Mouse (Mus musculus) MEL (cell line): Measurements from ENCODE around the gene Isy1.

Experiments used
- CTCF ChIP-seq, 3 experiments: IDR thresholded peaks in 2 of 3; conservative IDR thresholded peaks in 1 of 3; 2 replicates each; pipeline ENCODE4 v1.5.1; 2011 to 2012; ENCODE audit warnings: low read length in 3 of 3, low read depth in 2 of 3, mild to moderate bottlenecking in 2 of 3, improper control_type of control experiment in 1 of 3, inconsistent platforms in 1 of 3, mixed read lengths in 1 of 3, moderate library complexity in 1 of 3; ENCODE audit not compliant: control insufficient read depth in 1 of 3, insufficient read depth in 1 of 3, poor library complexity in 1 of 3, severe bottlenecking in 1 of 3
- GABPA ChIP-seq: IDR thresholded peaks from 2 replicates; pipeline ENCODE4 v1.6.1; 2012; ENCODE audit warnings: low read depth, mild to moderate bottlenecking, inconsistent platforms, low read length, improper control_type of control experiment, moderate library complexity
- GATA1 ChIP-seq: IDR thresholded peaks from 2 replicates; pipeline ENCODE4 v1.6.1; 2011; ENCODE audit warnings: low read depth, low read length, improper control_type of control experiment
- KAT2A ChIP-seq: conservative IDR thresholded peaks from 2 replicates; pipeline ENCODE4 v1.6.1; 2012; ENCODE audit warnings: low read depth, low read length, improper control_type of control experiment, inconsistent platforms
- NELFE ChIP-seq: IDR thresholded peaks from 2 replicates; pipeline ENCODE4 v1.6.1; 2011; ENCODE audit warnings: low read depth, low read length, improper control_type of control experiment
- POLR2A ChIP-seq, 2 experiments: IDR thresholded peaks; 2 replicates each; pipeline ENCODE4 v1.6.1; 2011 to 2012; ENCODE audit warnings: low read length in 2 of 2, mild to moderate bottlenecking in 2 of 2, control low read depth in 1 of 2, improper control_type of control experiment in 1 of 2, low read depth in 1 of 2, moderate library complexity in 1 of 2; ENCODE audit not compliant: control insufficient read depth in 1 of 2, insufficient read depth in 1 of 2, poor library complexity in 1 of 2
- USF1 ChIP-seq: IDR thresholded peaks from 2 replicates; pipeline ENCODE4 v1.6.1; 2014; ENCODE audit warnings: low read depth, mild to moderate bottlenecking, inconsistent platforms, low read length, improper control_type of control experiment, moderate library complexity
- ZKSCAN1 ChIP-seq: IDR thresholded peaks from 2 replicates; pipeline ENCODE4 v1.6.1; 2012; ENCODE audit warnings: low read depth, mild to moderate bottlenecking, inconsistent platforms, low read length, improper control_type of control experiment, moderate library complexity

- TF ChIP-seq CTCF (IDR thresholded peaks at IDR 0.05 in 2 of 3, conservative IDR thresholded peaks at IDR 0.05 in 1 of 3; ENCODE audit: control insufficient read depth in 1 of 3, insufficient read depth in 1 of 3, low read depth in 2 of 3, low read length in 3 of 3, poor library complexity in 1 of 3, severe bottlenecking in 1 of 3) (no peak), ZKSCAN1 (no peak), KAT2A (no peak), USF1 (no peak), NELFE (no peak), GATA1 (no peak), POLR2A (IDR thresholded peaks at IDR 0.05; ENCODE audit: control insufficient read depth in 1 of 2, insufficient read depth in 1 of 2, low read depth in 1 of 2, low read length in 2 of 2, poor library complexity in 1 of 2) (no peak), GABPA (no peak)
Observed at GRCm38 (mm10) chr6:87812656-87813055, 25.9 kb downstream of the Isy1 start.
